Mouse (Mus musculus) testis, adult 10 weeks (tissue): Measurements from ENCODE around the gene Fam110c. TPM values are rescaled to one million over a fixed set of nuclear protein-coding genes. Genes with fewer than 3 reads are reported as not detected.

Source experiments
- polyA plus RNA-seq: library from polyadenylated mRNA; stranded (reverse); fragments of 350-450 nt; fragmentation: Illumina TruSeq; extraction: RNeasy Lipid Tissue Mini Kit (QIAGEN cat#74804); gene quantifications from one replicate; pipeline ENCODE4 v1.2.3, GENCODE M21; 2014; ENCODE audit warnings: low read depth, low replicate concordance

Fam110c gene
- polyA plus RNA-seq = 1.8 TPM

DNA sequence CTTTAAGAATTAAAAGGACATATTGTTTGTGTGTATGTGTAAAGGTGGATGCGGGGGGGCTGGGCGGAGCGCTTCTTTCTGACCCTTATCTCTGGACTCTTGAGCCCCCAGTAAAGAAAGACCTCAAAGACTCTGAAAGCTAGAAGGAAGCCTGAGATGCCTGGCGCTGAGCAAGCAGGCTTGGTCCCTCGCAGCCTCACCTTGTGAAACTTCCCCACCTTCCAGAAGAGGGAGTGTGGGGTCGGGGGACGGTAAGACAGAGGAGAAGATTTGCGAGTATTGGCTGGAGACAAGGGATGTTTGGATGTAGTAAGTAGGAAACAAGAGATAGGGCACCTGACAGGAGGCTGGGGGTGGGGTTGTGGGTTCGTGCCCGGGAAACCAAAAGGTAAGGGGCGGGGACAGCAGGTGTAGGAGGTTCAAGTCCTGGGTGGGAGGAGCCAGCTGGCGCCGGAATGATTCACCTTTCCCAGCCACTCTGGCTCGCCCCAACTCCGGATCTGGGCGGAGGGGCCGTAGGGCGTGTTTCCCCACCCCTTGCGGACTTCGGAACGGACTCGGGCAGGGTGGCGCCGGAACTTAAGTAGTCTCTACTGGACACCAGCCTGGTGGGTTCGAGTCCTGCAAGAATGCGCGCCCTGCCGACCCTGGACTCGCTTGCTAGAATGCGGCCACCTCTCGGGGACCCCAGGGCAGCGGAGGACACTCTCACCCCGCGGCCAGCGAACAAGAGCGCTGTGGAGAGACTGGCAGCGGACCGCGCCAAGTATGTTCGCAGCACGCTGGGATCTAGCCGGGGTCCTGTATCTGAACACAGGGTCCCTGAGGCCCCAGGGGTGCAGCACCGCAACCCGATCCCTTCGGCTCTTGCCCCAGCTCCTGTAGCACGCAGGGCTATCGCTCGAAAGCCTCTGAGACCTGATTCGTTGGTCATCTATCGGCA, at the start of gene Fam110c:
Gene Fam110c (plus strand): TSS at position 450 of the 943 bp plus-strand sequence.

Other genes starting within 250 kb of the Fam110c start
- not detected for gene Alkal2, start 189.5 kb upstream of the Fam110c start, polyA plus RNA-seq
- 92.4 TPM for gene Acp1, start 162.3 kb upstream of the Fam110c start, polyA plus RNA-seq
- 33.1 TPM for gene Sh3yl1, start 162.2 kb upstream of the Fam110c start, polyA plus RNA-seq
- gene Gm6993, start 166.9 kb downstream of the Fam110c start, polyA plus RNA-seq = not detected
- 3.5 TPM for gene Lamb1, start 191.4 kb downstream of the Fam110c start, polyA plus RNA-seq